Mouse (Mus musculus) heart, embryonic 12.5 days (tissue): ENCODE data around the gene Arhgef17. TPM values are rescaled to one million over a fixed set of nuclear protein-coding genes. Genes with fewer than 3 reads are reported as not detected.

Experiments
- ATAC-seq: fragments of 200-750 bp; cut with Nextera tagmentation; 2 replicates; pipeline ENCODE4 v1.8.0; 2017; ENCODE audit warnings: moderate TSS enrichment, moderate library complexity; ENCODE audit not compliant: insufficient number of reproducible peaks, low FRiP score
- H3K27ac ChIP-seq: fragments of 300-500 bp; sonication (generic); 2 replicates; pipeline ENCODE4 v1.5.1; 2016; ENCODE audit warnings: mild to moderate bottlenecking, moderate library complexity; ENCODE audit not compliant: poor library complexity, severe bottlenecking
- H3K27me3 ChIP-seq: fragments of 300-500 bp; sonication (generic); replicated peaks from 2 replicates; pipeline ENCODE4 v1.6.1; 2016; ENCODE audit warnings: mild to moderate bottlenecking, moderate library complexity
- H3K36me3 ChIP-seq: fragments of 300-500 bp; sonication (generic); 2 replicates; pipeline ENCODE4 v1.6.1; 2016; ENCODE audit warnings: mild to moderate bottlenecking, moderate library complexity
- H3K4me1 ChIP-seq: fragments of 300-500 bp; sonication (generic); replicated peaks from 2 replicates; pipeline ENCODE4 v1.6.1; 2016; ENCODE audit warnings: mild to moderate bottlenecking
- H3K4me2 ChIP-seq: fragments of 300-500 bp; sonication (generic); 2 replicates; pipeline ENCODE4 v1.6.1; 2016; ENCODE audit warnings: mild to moderate bottlenecking, moderate library complexity
- H3K4me3 ChIP-seq: fragments of 300-500 bp; sonication (generic); 2 replicates; pipeline ENCODE4 v1.5.1; 2016; ENCODE audit warnings: mild to moderate bottlenecking
- H3K9ac ChIP-seq: fragments of 300-500 bp; sonication (generic); 2 replicates; pipeline ENCODE4 v1.6.1; 2016; ENCODE audit warnings: mild to moderate bottlenecking, moderate library complexity
- H3K9me3 ChIP-seq: fragments of 300-500 bp; sonication (generic); replicated peaks from 2 replicates; pipeline ENCODE4 v1.6.1; 2016; ENCODE audit warnings: mild to moderate bottlenecking, moderate library complexity
- WGBS: fragments of 180-500 bp; shearing (Covaris S2); methylation state at CpG from one replicate; pipeline ENCODE4 v1.1.7; 2016; 5-methylcytosine and 5-hydroxymethylcytosine counted together
- polyA plus RNA-seq: library from polyadenylated mRNA; unstranded; fragments of >200 nt; fragmentation: Nextera tagmentation; extraction: Ambion mirVana; gene quantifications from 2 replicates; pipeline ENCODE4 v1.2.1, GENCODE M21; 2016

Arhgef17 gene
- polyA plus RNA-seq, 1 experiment from 2014 or later: 8.7 TPM

GRCm38 (mm10) chr7:100915204-100915603, 16.7 kb downstream of the Arhgef17 start:
- Histone ChIP-seq H3K4me3 (no peak overlapping the region), H3K27me3 (no peaks in the 10 kb centered on the region), H3K36me3 (peaks cover 12% of the 10 kb centered on the region), H3K9ac (no peak overlapping the region), H3K4me1 (peaks cover 100% of the 10 kb centered on the region), H3K9me3 (no peaks in the 10 kb centered on the region), H3K27ac (no peak overlapping the region), H3K4me2 (no peak overlapping the region)
- 76% methylated on average over 5 of the region's 5 CpGs for WGBS
- no peak for ATAC-seq

- Histone ChIP-seq H3K9me3 (no peaks in the 10 kb centered on the region), H3K4me1 (peaks cover 93% of the 10 kb centered on the region), H3K27me3 (no peaks in the 10 kb centered on the region), H3K9ac (no peak overlapping the region), H3K27ac (peak overlapping the region; percentile 77; the same call in 1 of the 2 replicates), H3K4me2 (peak overlapping the region; percentile 46), H3K36me3 (peaks cover 16% of the 10 kb centered on the region), H3K4me3 (no peak overlapping the region)
- ATAC-seq: no peak
- whole genome bisulfite sequencing: 28% methylated on average over 9 of the region's 9 CpGs
Observed at GRCm38 (mm10) chr7:100911791-100912190, 20.1 kb downstream of the Arhgef17 start.

- peak overlapping the region; percentile 39; the same call in 1 of the 2 replicates for H3K9ac ChIP-seq
- H3K36me3 ChIP-seq: peaks cover 11% of the 10 kb centered on the region
- peaks cover 89% of the 10 kb centered on the region for H3K4me1 ChIP-seq
- no peaks in the 10 kb centered on the region for H3K9me3 ChIP-seq
- H3K27me3 ChIP-seq: no peaks in the 10 kb centered on the region
- peak overlapping the region; percentile 46 for H3K4me2 ChIP-seq
- peak overlapping the region; percentile 77; the same call in 1 of the 2 replicates for H3K27ac ChIP-seq
- no peak for ATAC-seq
- no peak overlapping the region for H3K4me3 ChIP-seq
- WGBS: 12% methylated on average over 2 of the region's 2 CpGs
Observed at GRCm38 (mm10) chr7:100911246-100911770, 20.6 kb downstream of the Arhgef17 start.

- Histone ChIP-seq H3K4me1 (peaks cover 76% of the 10 kb centered on the region), H3K36me3 (peaks cover 6% of the 10 kb centered on the region), H3K4me3 (no peak overlapping the region), H3K9me3 (no peaks in the 10 kb centered on the region), H3K27me3 (no peaks in the 10 kb centered on the region), H3K4me2 (no peak overlapping the region), H3K27ac (0 out of 2 replicates have a peak overlapping the region, but pooled peaks have one; percentile 33), H3K9ac (no peak overlapping the region)
- no peak for ATAC-seq
- 48% methylated on average over 8 of the region's 8 CpGs for WGBS
Observed at GRCm38 (mm10) chr7:100908567-100908966, 23.3 kb downstream of the Arhgef17 start.

GRCm38 (mm10) chr7:100908061-100908460, 23.8 kb downstream of the Arhgef17 start:
- Histone ChIP-seq H3K4me1 (peaks cover 76% of the 10 kb centered on the region), H3K4me2 (no peak overlapping the region), H3K9ac (no peak overlapping the region)

GRCm38 (mm10) chr7:100907231-100907630, 24.7 kb downstream of the Arhgef17 start:
- no peak overlapping the region for H3K9ac ChIP-seq
- no peak for ATAC-seq
- H3K4me3 ChIP-seq: no peak overlapping the region
- WGBS: 4% methylated on average over 1 of the region's 1 CpGs
- 0 out of 2 replicates have a peak overlapping the region, but pooled peaks have one; percentile 33 for H3K27ac ChIP-seq
- H3K27me3 ChIP-seq: no peaks in the 10 kb centered on the region
- H3K9me3 ChIP-seq: no peaks in the 10 kb centered on the region
- H3K4me2 ChIP-seq: no peak overlapping the region
- peaks cover 6% of the 10 kb centered on the region for H3K36me3 ChIP-seq
- H3K4me1 ChIP-seq: peaks cover 71% of the 10 kb centered on the region

More at GRCm38 (mm10) chr7:100908061-100908460, 23.8 kb downstream of the Arhgef17 start:
- Histone ChIP-seq H3K36me3 (peaks cover 6% of the 10 kb centered on the region), H3K27ac (peak overlapping the region; percentile 33; the same call in 1 of the 2 replicates), H3K4me3 (no peak overlapping the region), H3K27me3 (no peaks in the 10 kb centered on the region), H3K9me3 (no peaks in the 10 kb centered on the region)
- no peak for ATAC-seq
- WGBS: 82% methylated on average over 8 of the region's 8 CpGs

GRCm38 (mm10) chr7:100906029-100906789, 25.7 kb downstream of the Arhgef17 start:
- no peak for ATAC-seq
- Histone ChIP-seq H3K4me2 (no peak overlapping the region), H3K36me3 (peaks cover 6% of the 10 kb centered on the region), H3K9ac (no peak overlapping the region), H3K27me3 (no peaks in the 10 kb centered on the region), H3K27ac (no peak overlapping the region), H3K4me1 (peaks cover 60% of the 10 kb centered on the region), H3K4me3 (no peak overlapping the region), H3K9me3 (no peaks in the 10 kb centered on the region)
- 85% methylated on average over 10 of the region's 10 CpGs for WGBS

GRCm38 (mm10) chr7:100905037-100905436, 26.9 kb downstream of the Arhgef17 start:
- H3K27me3 ChIP-seq: no peaks in the 10 kb centered on the region
- H3K4me1 ChIP-seq: peaks cover 49% of the 10 kb centered on the region
- no peak overlapping the region for H3K9ac ChIP-seq
- H3K36me3 ChIP-seq: peaks cover 6% of the 10 kb centered on the region
- H3K4me2 ChIP-seq: no peak overlapping the region
- ATAC-seq: no peak
- no peaks in the 10 kb centered on the region for H3K9me3 ChIP-seq
- H3K27ac ChIP-seq: no peak overlapping the region
- WGBS: 56% methylated on average over 7 of the region's 7 CpGs
- H3K4me3 ChIP-seq: no peak overlapping the region

- H3K4me3 ChIP-seq: no peak overlapping the region
- H3K4me1 ChIP-seq: peaks cover 44% of the 10 kb centered on the region
- H3K4me2 ChIP-seq: no peak overlapping the region
- H3K9ac ChIP-seq: no peak overlapping the region
- H3K27me3 ChIP-seq: no peaks in the 10 kb centered on the region
- WGBS: 80% methylated on average over 5 of the region's 5 CpGs
- no peak for ATAC-seq
- H3K9me3 ChIP-seq: no peaks in the 10 kb centered on the region
- H3K27ac ChIP-seq: no peak overlapping the region
- peaks cover 5% of the 10 kb centered on the region for H3K36me3 ChIP-seq
Observed at GRCm38 (mm10) chr7:100904612-100905011, 27.3 kb downstream of the Arhgef17 start.

- Histone ChIP-seq H3K4me3 (no peak overlapping the region), H3K27me3 (no peaks in the 10 kb centered on the region), H3K9me3 (no peaks in the 10 kb centered on the region), H3K4me2 (no peak overlapping the region), H3K27ac (no peak overlapping the region), H3K4me1 (peaks cover 28% of the 10 kb centered on the region), H3K9ac (no peak overlapping the region), H3K36me3 (peaks cover 8% of the 10 kb centered on the region)
- no peak for ATAC-seq
- WGBS: 78% methylated on average over 9 of the region's 9 CpGs
Observed at GRCm38 (mm10) chr7:100902451-100903137, 29.3 kb downstream of the Arhgef17 start.

GRCm38 (mm10) chr7:100897828-100898227, 34.1 kb downstream of the Arhgef17 start:
- H3K4me1 ChIP-seq: peaks cover 36% of the 10 kb centered on the region
- peaks cover 9% of the 10 kb centered on the region for H3K36me3 ChIP-seq
- no peak overlapping the region for H3K4me2 ChIP-seq
- ATAC-seq: no peak
- no peak overlapping the region for H3K4me3 ChIP-seq
- no peaks in the 10 kb centered on the region for H3K9me3 ChIP-seq
- no peaks in the 10 kb centered on the region for H3K27me3 ChIP-seq
- WGBS: 66% methylated on average over 5 of the region's 5 CpGs
- H3K27ac ChIP-seq: no peak overlapping the region
- H3K9ac ChIP-seq: no peak overlapping the region
